Mouse (Mus musculus) forebrain, postnatal 0 days (tissue): ENCODE measurements around the gene Syde2. TPM values are rescaled to one million over a fixed set of nuclear protein-coding genes. Genes with fewer than 3 reads are reported as not detected.

Experiments
- ATAC-seq: fragments of 200-750 bp; cut with Nextera tagmentation; 2 replicates; pipeline ENCODE4 v1.8.0; 2017; ENCODE audit warnings: mild to moderate bottlenecking, moderate library complexity
- DNase-seq: peaks from one replicate; pipeline ENCODE4 v3.0.0-alpha.2; 2015
- H3K27ac ChIP-seq: fragments of 300-500 bp; sonication (generic); 2 replicates; pipeline ENCODE4 v1.5.1; 2014; ENCODE audit warnings: low read depth, mild to moderate bottlenecking, antibody characterized with exemption, low read length, moderate library complexity, mixed read lengths
- H3K27me3 ChIP-seq: fragments of 300-500 bp; sonication (generic); 2 replicates; pipeline ENCODE4 v1.6.1; 2014; ENCODE audit warnings: mild to moderate bottlenecking, low read length, mixed read lengths; ENCODE audit not compliant: insufficient read depth
- H3K36me3 ChIP-seq: fragments of 300-500 bp; sonication (generic); 2 replicates; pipeline ENCODE4 v1.6.1; 2014; ENCODE audit warnings: mild to moderate bottlenecking, moderate library complexity; ENCODE audit not compliant: insufficient read depth
- H3K4me1 ChIP-seq: fragments of 300-500 bp; sonication (generic); 2 replicates; pipeline ENCODE4 v1.6.1; 2014; ENCODE audit warnings: antibody characterized with exemption; ENCODE audit not compliant: insufficient read depth
- H3K4me2 ChIP-seq: fragments of 300-500 bp; sonication (generic); 2 replicates; pipeline ENCODE4 v1.6.1; 2014; ENCODE audit warnings: low read depth, mild to moderate bottlenecking, moderate library complexity
- H3K4me3 ChIP-seq: fragments of 300-500 bp; sonication (generic); 2 replicates; pipeline ENCODE4 v1.5.1; 2014; ENCODE audit warnings: low read depth, low read length, mixed read lengths
- H3K9ac ChIP-seq: fragments of 300-500 bp; sonication (generic); 2 replicates; pipeline ENCODE4 v1.6.1; 2014; ENCODE audit warnings: mild to moderate bottlenecking
- H3K9me3 ChIP-seq: fragments of 300-500 bp; sonication (generic); 2 replicates; pipeline ENCODE4 v1.6.1; 2016; ENCODE audit warnings: low read length
- CTCF ChIP-seq: sonication (generic); IDR thresholded peaks from 2 replicates; pipeline ENCODE4 v1.5.1; 2016; ENCODE audit warnings: antibody characterized with exemption, control low read depth, low read depth
- WGBS: fragments of 180-500 bp; shearing (Covaris S2); extraction: QIAGEN DNeasy Blood & Tissue Kit; methylation state at CpG from one replicate; pipeline ENCODE4 v1.1.7; 2014; 5-methylcytosine and 5-hydroxymethylcytosine counted together
- polyA plus RNA-seq: library from polyadenylated mRNA; unstranded; fragments of >200 nt; fragmentation: Nextera tagmentation; extraction: Ambion mirVana; gene quantifications from 2 replicates; pipeline ENCODE4 v1.2.1, GENCODE M21; 2015
- total RNA-seq: library from RNA; depleted of rRNA; stranded (reverse); fragments of >200 nt; gene quantifications from 2 replicates; pipeline ENCODE4 v1.2.3, GENCODE M21; 2014

Gene Syde2
- total and polyA plus RNA-seq, 2 experiments from 2014 or later = 0.34 to 5.1 TPM

GRCm38 (mm10) chr3:146028406-146028805 lies 40.7 kb downstream of the Syde2 start:
- TF ChIP-seq CTCF = no peak
- Histone ChIP-seq H3K4me1 (peaks cover 4% of the 10 kb centered on the region; the same call in 1 of the 2 replicates), H3K36me3 (no peaks in the 10 kb centered on the region), H3K4me2 (no peak overlapping the region), H3K9ac (no peak overlapping the region), H3K27me3 (no peaks in the 10 kb centered on the region), H3K9me3 (no peaks in the 10 kb centered on the region), H3K4me3 (no peak overlapping the region), H3K27ac (no peak overlapping the region)
- no peak for DNase-seq
- ATAC-seq = no peak
- WGBS = 84% methylated on average over 2 of the region's 2 CpGs

- H3K9me3 ChIP-seq = no peaks in the 10 kb centered on the region
- H3K27ac ChIP-seq = no peak overlapping the region
- H3K4me2 ChIP-seq = no peak overlapping the region
- no peaks in the 10 kb centered on the region for H3K36me3 ChIP-seq
- no peak for TF ChIP-seq CTCF
- H3K27me3 ChIP-seq = no peaks in the 10 kb centered on the region
- no peak overlapping the region for H3K4me3 ChIP-seq
- 82% methylated on average over 3 of the region's 3 CpGs for WGBS
- peaks cover 4% of the 10 kb centered on the region; the same call in 1 of the 2 replicates for H3K4me1 ChIP-seq
- DNase-seq (no peak), ATAC-seq (no peak)
- H3K9ac ChIP-seq = no peak overlapping the region
Measured at GRCm38 (mm10) chr3:146029234-146029633, 41.6 kb downstream of the Syde2 start.

- H3K4me1 ChIP-seq = peaks cover 4% of the 10 kb centered on the region; the same call in 1 of the 2 replicates
- H3K36me3 ChIP-seq = no peaks in the 10 kb centered on the region
- 0 out of 2 replicates have a peak overlapping the region, but pooled peaks have one; percentile 22 for H3K9ac ChIP-seq
- ATAC-seq = peak; percentile 36; the same call in 1 of the 2 replicates
- TF ChIP-seq CTCF = no peak
- H3K27ac ChIP-seq = no peak overlapping the region
- 10% methylated on average over 5 of the region's 5 CpGs for WGBS
- no peak overlapping the region for H3K4me3 ChIP-seq
- H3K4me2 ChIP-seq = no peak overlapping the region
- no peaks in the 10 kb centered on the region for H3K9me3 ChIP-seq
- no peak for DNase-seq
- no peaks in the 10 kb centered on the region for H3K27me3 ChIP-seq
Measured at GRCm38 (mm10) chr3:146030255-146030836, 42.7 kb downstream of the Syde2 start.

GRCm38 (mm10) chr3:146032976-146033375 lies 45.3 kb downstream of the Syde2 start:
- no peak for TF ChIP-seq CTCF
- peaks cover 4% of the 10 kb centered on the region; the same call in 1 of the 2 replicates for H3K4me1 ChIP-seq
- H3K4me3 ChIP-seq = no peak overlapping the region
- DNase-seq (no peak), ATAC-seq (no peak)
- no peaks in the 10 kb centered on the region for H3K27me3 ChIP-seq
- H3K27ac ChIP-seq = no peak overlapping the region
- 91% methylated on average over 5 of the region's 5 CpGs for WGBS
- H3K9ac ChIP-seq = no peak overlapping the region
- H3K36me3 ChIP-seq = no peaks in the 10 kb centered on the region
- no peak overlapping the region for H3K4me2 ChIP-seq
- H3K9me3 ChIP-seq = no peaks in the 10 kb centered on the region

- Histone ChIP-seq H3K4me3 (no peak overlapping the region), H3K36me3 (no peaks in the 10 kb centered on the region), H3K4me1 (no peaks in the 10 kb centered on the region), H3K27ac (no peak overlapping the region), H3K9ac (no peak overlapping the region), H3K4me2 (no peak overlapping the region), H3K27me3 (no peaks in the 10 kb centered on the region), H3K9me3 (no peaks in the 10 kb centered on the region)
- WGBS = 53% methylated on average over 15 of the region's 15 CpGs
- TF ChIP-seq CTCF = no peak
- no peak for DNase-seq
- no peak for ATAC-seq
Measured at GRCm38 (mm10) chr3:146037906-146038305, 50.2 kb downstream of the Syde2 start.

- Histone ChIP-seq H3K27ac (no peak overlapping the region), H3K9ac (no peak overlapping the region), H3K27me3 (no peaks in the 10 kb centered on the region), H3K4me3 (no peak overlapping the region), H3K4me1 (no peaks in the 10 kb centered on the region), H3K9me3 (no peaks in the 10 kb centered on the region), H3K36me3 (no peaks in the 10 kb centered on the region), H3K4me2 (no peak overlapping the region)
- WGBS = 53% methylated on average over 12 of the region's 12 CpGs
- no peak for ATAC-seq
- TF ChIP-seq CTCF = no peak
- DNase-seq = no peak
Measured at GRCm38 (mm10) chr3:146039132-146039903, 51.6 kb downstream of the Syde2 start.

GRCm38 (mm10) chr3:146041382-146041781 lies 53.7 kb downstream of the Syde2 start:
- Histone ChIP-seq H3K27me3 (no peaks in the 10 kb centered on the region), H3K4me2 (no peak overlapping the region), H3K27ac (no peak overlapping the region), H3K36me3 (no peaks in the 10 kb centered on the region), H3K4me1 (no peaks in the 10 kb centered on the region), H3K4me3 (no peak overlapping the region), H3K9ac (no peak overlapping the region), H3K9me3 (no peaks in the 10 kb centered on the region)
- DNase-seq (no peak), ATAC-seq (no peak)
- 93% methylated on average over 11 of the region's 11 CpGs for WGBS
- no peak for TF ChIP-seq CTCF
